Mouse (Mus musculus): ENCODE measurements at regions not wholly inside any gene's neighbourhood (a gene's known extent, or its start where the extent isn't known, plus 50 kb on each side); places are given as distances from the start of the nearest gene placed in this dataset.

- H3K27ac ChIP-seq (ENCODE audit: control insufficient read depth, insufficient read depth, low read depth, low read length): no peak overlapping the region
- H3K4me1 ChIP-seq (ENCODE audit: control insufficient read depth, insufficient read depth, low read length): peaks cover 3% of the 10 kb centered on the region; the same call in 1 of the 2 replicates
- H3K36me3 ChIP-seq (ENCODE audit: control insufficient read depth, insufficient read depth, low read length): no peaks in the 10 kb centered on the region
- no peaks in the 10 kb centered on the region for H3K27me3 ChIP-seq (ENCODE audit: control insufficient read depth, insufficient read depth, low read length)
- no peak overlapping the region for H3K4me3 ChIP-seq (ENCODE audit: control insufficient read depth, low read depth, low read length)
- no peak for TF ChIP-seq POLR2A (IDR thresholded peaks at IDR 0.05; ENCODE audit: control insufficient read depth, low read depth, low read length)
- TF ChIP-seq CTCF (IDR thresholded peaks at IDR 0.05; ENCODE audit: control insufficient read depth, insufficient read depth, insufficient replicate concordance, low read depth, low read length): no peak
Measured at GRCm38 (mm10) chr12:12680371-12680921, 261.3 kb downstream of the Mycn start.

DNA sequence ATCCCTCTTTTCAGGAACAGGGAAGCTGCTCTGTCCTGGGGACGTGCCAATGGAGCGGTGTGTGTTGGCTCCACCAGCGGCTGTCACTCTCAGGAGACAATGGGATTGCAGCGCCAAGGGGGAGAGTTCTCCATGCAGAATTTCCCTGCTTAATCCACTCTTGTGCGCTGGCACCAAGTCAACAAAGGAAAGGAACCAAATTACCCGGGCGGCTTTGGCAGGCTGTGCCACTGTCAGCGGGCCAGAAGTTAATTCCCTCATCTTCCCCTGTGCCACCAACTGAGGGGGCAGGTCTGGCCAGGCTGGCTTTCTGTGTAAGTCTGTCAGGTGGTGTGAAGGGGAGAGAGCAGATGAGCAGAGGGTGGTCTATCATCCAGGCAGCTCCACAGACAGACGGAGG is 265.0 kb downstream of the Mycn start:
- Histone ChIP-seq H3K4me1 (ENCODE audit: control insufficient read depth, insufficient read depth, low read length) (peaks cover 3% of the 10 kb centered on the region; the same call in 1 of the 2 replicates), H3K27ac (ENCODE audit: control insufficient read depth, insufficient read depth, low read depth, low read length) (no peak overlapping the region), H3K27me3 (ENCODE audit: control insufficient read depth, insufficient read depth, low read length) (no peaks in the 10 kb centered on the region), H3K4me3 (ENCODE audit: control insufficient read depth, low read depth, low read length) (no peak overlapping the region), H3K36me3 (ENCODE audit: control insufficient read depth, insufficient read depth, low read length) (no peaks in the 10 kb centered on the region)
- TF ChIP-seq CTCF (IDR thresholded peaks at IDR 0.05; ENCODE audit: control insufficient read depth, insufficient read depth, insufficient replicate concordance, low read depth, low read length) (no peak), POLR2A (IDR thresholded peaks at IDR 0.05; ENCODE audit: control insufficient read depth, low read depth, low read length) (no peak)

DNA sequence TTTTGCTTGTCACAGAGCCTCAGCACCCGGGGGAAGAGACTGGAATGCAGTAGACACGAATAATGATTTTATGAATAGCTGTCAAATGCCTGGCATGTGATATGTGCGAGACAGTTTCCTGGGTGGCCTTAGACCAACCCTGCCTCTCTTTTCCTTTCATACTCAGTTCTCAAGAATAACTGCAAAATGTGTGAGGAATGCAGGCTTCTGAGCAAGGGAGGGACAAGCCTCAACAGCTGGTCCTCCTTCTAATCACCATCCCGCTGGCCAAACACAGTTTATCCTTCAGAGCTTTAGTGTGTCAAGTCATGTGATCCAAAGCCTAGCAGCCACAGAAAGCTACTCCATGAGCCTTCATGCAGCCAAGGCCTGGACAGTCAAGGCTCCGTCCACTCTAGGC is 271.8 kb downstream of the Mycn start:
- H3K36me3 ChIP-seq (ENCODE audit: control insufficient read depth, insufficient read depth, low read length): no peaks in the 10 kb centered on the region
- H3K27ac ChIP-seq (ENCODE audit: control insufficient read depth, insufficient read depth, low read depth, low read length): no peak overlapping the region
- TF ChIP-seq POLR2A (IDR thresholded peaks at IDR 0.05; ENCODE audit: control insufficient read depth, low read depth, low read length) (no peak), CTCF (IDR thresholded peaks at IDR 0.05; ENCODE audit: control insufficient read depth, insufficient read depth, insufficient replicate concordance, low read depth, low read length) (no peak)
- H3K4me1 ChIP-seq (ENCODE audit: control insufficient read depth, insufficient read depth, low read length): no peaks in the 10 kb centered on the region
- no peak overlapping the region for H3K4me3 ChIP-seq (ENCODE audit: control insufficient read depth, low read depth, low read length)
- no peaks in the 10 kb centered on the region for H3K27me3 ChIP-seq (ENCODE audit: control insufficient read depth, insufficient read depth, low read length)

DNA sequence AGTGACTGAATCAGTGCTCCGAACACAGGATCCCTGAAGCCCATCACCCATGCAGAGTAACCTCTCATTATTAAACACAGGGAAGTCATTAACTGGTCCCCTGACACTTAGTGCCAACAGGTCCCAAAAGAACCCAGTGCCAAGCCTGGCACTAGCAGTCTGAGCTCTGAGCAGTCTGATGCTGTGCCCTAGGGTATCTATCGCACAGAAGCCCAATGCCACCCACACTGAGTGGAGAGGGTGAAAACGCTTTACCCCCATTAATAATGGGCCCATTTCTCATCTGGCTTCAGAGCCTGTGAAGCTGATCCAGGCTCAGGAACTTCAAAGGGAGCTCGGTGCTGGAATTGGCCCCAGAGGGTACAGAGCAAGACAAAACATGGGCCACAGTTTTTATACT is 272.8 kb downstream of the Mycn start:
- Histone ChIP-seq H3K36me3 (ENCODE audit: control insufficient read depth, insufficient read depth, low read length) (no peaks in the 10 kb centered on the region), H3K27ac (ENCODE audit: control insufficient read depth, insufficient read depth, low read depth, low read length) (no peak overlapping the region), H3K4me3 (ENCODE audit: control insufficient read depth, low read depth, low read length) (no peak overlapping the region), H3K4me1 (ENCODE audit: control insufficient read depth, insufficient read depth, low read length) (no peaks in the 10 kb centered on the region), H3K27me3 (ENCODE audit: control insufficient read depth, insufficient read depth, low read length) (no peaks in the 10 kb centered on the region)
- TF ChIP-seq POLR2A (IDR thresholded peaks at IDR 0.05; ENCODE audit: control insufficient read depth, low read depth, low read length) (no peak), CTCF (IDR thresholded peaks at IDR 0.05; ENCODE audit: control insufficient read depth, insufficient read depth, insufficient replicate concordance, low read depth, low read length) (no peak)

DNA sequence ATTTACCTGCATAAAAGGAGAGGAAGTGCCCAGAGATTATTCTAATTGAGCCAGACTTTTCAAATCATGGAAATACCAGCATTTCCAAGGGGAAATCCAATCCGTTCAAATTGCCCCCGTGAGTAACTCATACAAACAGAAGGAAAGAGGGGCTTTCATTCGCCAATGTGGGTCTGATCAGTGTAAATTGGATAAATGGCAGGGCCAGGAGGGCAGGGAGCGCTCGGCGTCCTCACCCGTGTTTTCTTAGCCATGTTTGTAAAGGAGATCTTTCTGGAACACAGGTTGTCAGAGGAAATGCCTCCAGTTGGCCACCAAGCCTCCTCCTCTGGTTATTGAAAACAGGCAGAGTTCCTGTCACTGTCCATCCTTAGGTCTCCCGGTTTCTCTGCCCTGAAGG is 286.1 kb downstream of the Mycn start:
- no peaks in the 10 kb centered on the region for H3K27me3 ChIP-seq (ENCODE audit: control insufficient read depth, insufficient read depth, low read length)
- TF ChIP-seq POLR2A (IDR thresholded peaks at IDR 0.05; ENCODE audit: control insufficient read depth, low read depth, low read length) (no peak), CTCF (IDR thresholded peaks at IDR 0.05; ENCODE audit: control insufficient read depth, insufficient read depth, insufficient replicate concordance, low read depth, low read length) (no peak)
- no peaks in the 10 kb centered on the region for H3K36me3 ChIP-seq (ENCODE audit: control insufficient read depth, insufficient read depth, low read length)
- H3K27ac ChIP-seq (ENCODE audit: control insufficient read depth, insufficient read depth, low read depth, low read length): no peak overlapping the region
- no peaks in the 10 kb centered on the region; the same call in 1 of the 2 replicates for H3K4me1 ChIP-seq (ENCODE audit: control insufficient read depth, insufficient read depth, low read length)
- no peak overlapping the region for H3K4me3 ChIP-seq (ENCODE audit: control insufficient read depth, low read depth, low read length)

- no peaks in the 10 kb centered on the region for H3K36me3 ChIP-seq (ENCODE audit: control insufficient read depth, insufficient read depth, low read length)
- H3K4me1 ChIP-seq (ENCODE audit: control insufficient read depth, insufficient read depth, low read length): no peaks in the 10 kb centered on the region; the same call in 1 of the 2 replicates
- no peaks in the 10 kb centered on the region for H3K27me3 ChIP-seq (ENCODE audit: control insufficient read depth, insufficient read depth, low read length)
- no peak for TF ChIP-seq POLR2A (IDR thresholded peaks at IDR 0.05; ENCODE audit: control insufficient read depth, low read depth, low read length)
- no peak for TF ChIP-seq CTCF (IDR thresholded peaks at IDR 0.05; ENCODE audit: control insufficient read depth, insufficient read depth, insufficient replicate concordance, low read depth, low read length)
- no peak overlapping the region for H3K27ac ChIP-seq (ENCODE audit: control insufficient read depth, insufficient read depth, low read depth, low read length)
- no peak overlapping the region for H3K4me3 ChIP-seq (ENCODE audit: control insufficient read depth, low read depth, low read length)
Measured at GRCm38 (mm10) chr12:12655184-12655583, 286.5 kb downstream of the Mycn start.

- Histone ChIP-seq H3K27ac (ENCODE audit: control insufficient read depth, insufficient read depth, low read depth, low read length) (no peak overlapping the region), H3K36me3 (ENCODE audit: control insufficient read depth, insufficient read depth, low read length) (no peaks in the 10 kb centered on the region), H3K27me3 (ENCODE audit: control insufficient read depth, insufficient read depth, low read length) (no peaks in the 10 kb centered on the region), H3K4me1 (ENCODE audit: control insufficient read depth, insufficient read depth, low read length) (no peaks in the 10 kb centered on the region; the same call in 1 of the 2 replicates), H3K4me3 (ENCODE audit: control insufficient read depth, low read depth, low read length) (no peak overlapping the region)
- TF ChIP-seq CTCF (IDR thresholded peaks at IDR 0.05; ENCODE audit: control insufficient read depth, insufficient read depth, insufficient replicate concordance, low read depth, low read length): no peak
Measured at GRCm38 (mm10) chr12:12652361-12652760, 289.4 kb downstream of the Mycn start.

DNA sequence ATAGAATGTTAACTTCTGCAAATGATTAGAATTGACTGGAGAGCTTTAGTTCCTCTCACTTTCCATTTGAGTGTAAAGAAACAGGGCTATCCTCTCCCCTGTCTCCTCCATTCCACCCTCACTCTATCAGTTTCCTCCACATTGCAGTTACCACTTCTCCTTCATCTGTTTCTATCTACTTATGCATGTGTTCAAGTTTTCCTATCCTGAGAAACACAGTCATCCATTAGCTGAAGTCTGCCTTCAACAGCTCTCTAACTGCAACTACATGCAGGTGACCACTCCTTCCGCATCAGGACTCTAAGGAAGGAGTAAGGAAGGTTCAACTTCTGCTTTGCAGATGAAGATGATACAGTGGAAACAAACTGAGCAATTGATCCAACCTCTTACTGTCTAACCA is 291.4 kb downstream of the Mycn start:
- TF ChIP-seq POLR2A (IDR thresholded peaks at IDR 0.05; ENCODE audit: control insufficient read depth, low read depth, low read length) (no peak), CTCF (IDR thresholded peaks at IDR 0.05; ENCODE audit: control insufficient read depth, insufficient read depth, insufficient replicate concordance, low read depth, low read length) (no peak)
- no peak overlapping the region for H3K4me3 ChIP-seq (ENCODE audit: control insufficient read depth, low read depth, low read length)
- H3K36me3 ChIP-seq (ENCODE audit: control insufficient read depth, insufficient read depth, low read length): no peaks in the 10 kb centered on the region
- no peaks in the 10 kb centered on the region; the same call in 1 of the 2 replicates for H3K4me1 ChIP-seq (ENCODE audit: control insufficient read depth, insufficient read depth, low read length)
- no peaks in the 10 kb centered on the region for H3K27me3 ChIP-seq (ENCODE audit: control insufficient read depth, insufficient read depth, low read length)
- no peak overlapping the region for H3K27ac ChIP-seq (ENCODE audit: control insufficient read depth, insufficient read depth, low read depth, low read length)
